In the genomic region with DNA sequence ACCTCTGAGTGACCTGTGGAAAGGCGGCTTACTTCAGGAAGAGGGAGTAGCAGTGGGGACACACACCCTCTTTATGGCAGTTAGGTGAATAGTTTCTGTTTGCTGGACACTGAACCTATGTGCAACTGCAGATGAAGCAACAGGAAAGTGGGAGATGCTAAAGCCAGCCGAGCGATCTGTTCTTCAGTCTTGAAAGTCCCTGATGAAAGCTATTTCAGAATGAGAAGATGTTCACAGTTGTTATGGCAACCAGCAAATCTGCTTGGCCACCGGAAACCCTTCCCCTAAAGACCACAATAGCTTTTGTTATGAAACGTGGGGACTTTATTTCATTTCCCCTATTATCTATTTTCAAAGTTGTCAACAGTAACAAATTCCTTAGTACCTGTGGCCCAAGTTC, we compare ENCODE assay signal across 23 mouse cellular contexts. TPM values are rescaled to one million over a fixed set of nuclear protein-coding genes. Genes with fewer than 3 reads are reported as not detected.
DNase-seq lines count a peak whose midpoint lies in the region; ATAC-seq and TF ChIP-seq lines count a peak whose summit lies in the region.
"Had no signal": no experiment of that assay in that cellular context is flagged by ENCODE, and none has a peak within 500 bp of the region (broad histone marks: within the 10 kb centered on the region; RNA-seq: fewer than 3 reads in every experiment).

No protein-coding gene starts in this region.

- peak overlapping the region; percentile 88 for H3K27ac ChIP-seq in spleen, adult 2 months (ENCODE audit: insufficient read depth, low read length)
- H3K27ac ChIP-seq: gastrocnemius, adult 2 months; heart, embryonic 10.5 days; hindbrain, embryonic 15.5 days; left cerebral cortex, adult 2 months; limb, embryonic 12.5 days; midbrain, embryonic 13.5 days; neural tube, embryonic 13.5 days had no signal

- WGBS in spleen, adult 2 months = 23% methylated on average over 5 of the region's 5 CpGs

- TF ChIP-seq CTCF in spleen, adult 2 months (IDR thresholded peaks at IDR 0.05; ENCODE audit: extremely low read depth, insufficient read depth, insufficient read length, insufficient replicate concordance) = no peak

- peak; percentile 31 for ATAC-seq in activated CD4-positive, CD25-positive, alpha-beta regulatory T cell, adult 4 months
- peak; percentile 23 for ATAC-seq in megakaryocyte, adult 5-6 weeks (ENCODE audit: poor library complexity, severe bottlenecking)
- ATAC-seq: forebrain, embryonic 14.5 days; midbrain, embryonic 13.5 days had no signal

- peaks cover 46% of the 10 kb centered on the region for H3K4me1 ChIP-seq in spleen, adult 2 months (ENCODE audit: control insufficient read depth, insufficient read depth, insufficient read length)
- H3K4me1 ChIP-seq: midbrain, embryonic 13.5 days; neural tube, embryonic 13.5 days had no signal

- H3K27me3 ChIP-seq in spleen, adult 2 months (ENCODE audit: control insufficient read depth, insufficient read depth, low read length) = no peaks in the 10 kb centered on the region
- H3K27me3 ChIP-seq: hindbrain, embryonic 15.5 days; limb, embryonic 12.5 days; midbrain, embryonic 13.5 days; neural tube, embryonic 13.5 days had no signal

- DNase-seq in spleen, adult 2 months (ENCODE audit: low read depth in 1 of 2, low spot score in 2 of 2) = peak; percentile 25 to 83
- no peak for DNase-seq in spleen, adult 12 weeks (ENCODE audit: low spot score)
- no peak for DNase-seq in ovary, postnatal 36 days (ENCODE audit: low spot score)
- no peak for DNase-seq in layer of hippocampus, adult 11-12 months (ENCODE audit: low spot score)
- DNase-seq in adrenal gland, postnatal 25 days = no peak
- DNase-seq: cerebellum, adult 8-10 months; embryo, embryonic 11 days; gastrocnemius, adult 2 months; heart, postnatal 14 days; kidney, adult 8-10 months; kidney, postnatal 4 days; lung, postnatal 14 days; spleen, adult 18-20 months; thymus, postnatal 4 days had no signal

- H3K4me3 ChIP-seq in spleen, adult 2 months (ENCODE audit: extremely low read depth, insufficient read depth, insufficient read length) = no peak overlapping the region
- H3K4me3 ChIP-seq: gastrocnemius, adult 2 months; heart, embryonic 10.5 days; hindbrain, embryonic 15.5 days; left cerebral cortex, adult 2 months; limb, embryonic 12.5 days; midbrain, embryonic 13.5 days; neural tube, embryonic 13.5 days had no signal

- TF ChIP-seq POLR2A in spleen, adult 2 months (IDR thresholded peaks at IDR 0.05; ENCODE audit: low read depth, low read length) = no peak

- H3K36me3 ChIP-seq in spleen, adult 2 months (ENCODE audit: control insufficient read depth, insufficient read depth, low read length) = no peaks in the 10 kb centered on the region
- H3K36me3 ChIP-seq: heart, embryonic 10.5 days; hindbrain, embryonic 15.5 days; limb, embryonic 12.5 days; midbrain, embryonic 13.5 days; neural tube, embryonic 13.5 days had no signal

RNA-seq across cellular contexts. Expression of gene Mdm1, which starts 41.0 kb away (rescaled TPM):
- 2.9 and 3.4 TPM in 2 replicates for polyA plus RNA-seq in spleen, adult 2 months (2012; rRNA removed)
- 10 to 100 TPM in 1 of 2 experiments, 1 to 10 TPM in 1; 6.3 to 10.3 TPM for polyA plus RNA-seq in activated CD4-positive, CD25-positive, alpha-beta regulatory T cell, adult 4 months (2017; shearing (Covaris generic))
- 14.9 and 16.4 TPM in 2 replicates for total RNA-seq in megakaryocyte, adult 5-6 weeks (2015)
- 21.1 and 49.6 TPM in 2 replicates for total RNA-seq in megakaryocyte, adult 5-6 weeks (2017)
- 11.7 and 16.6 TPM in 2 replicates for total RNA-seq in adrenal gland, postnatal 25 days (2021)

Comparison
In these comparisons a context has a peak if more than half of its experiments do, and no peak if none do; other contexts are left out.
1. DNase-seq: peak in spleen, adult 2 months (2 of 2); none in spleen, adult 12 weeks (single experiment), ovary, postnatal 36 days (single experiment), layer of hippocampus, adult 11-12 months (single experiment) and adrenal gland, postnatal 25 days (single experiment).